Mouse (Mus musculus): ENCODE results near the gene Nucb1.

DNA sequence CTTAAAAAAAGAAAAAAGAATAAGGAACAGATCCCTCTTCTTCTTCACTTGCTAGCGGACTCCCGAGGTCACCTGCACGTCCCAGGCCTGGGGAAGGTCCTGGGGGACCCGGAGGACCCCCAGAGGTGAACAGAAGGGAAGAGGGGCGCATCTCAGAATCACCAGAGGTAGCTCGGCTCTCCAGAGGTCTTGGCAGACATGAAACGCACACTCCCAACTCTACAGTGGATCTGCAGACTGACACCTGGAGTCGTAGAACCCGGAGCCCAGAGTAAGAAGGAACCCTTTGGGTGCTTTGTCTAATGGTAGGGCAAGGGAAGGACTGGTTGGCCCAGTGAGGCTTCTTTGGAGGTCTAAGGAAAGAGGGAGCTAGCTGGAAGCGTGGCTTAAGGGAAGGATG, 27.4 kb upstream of the Nucb1 start:
- TF ChIP-seq POLR2A (IDR thresholded peaks at IDR 0.05; ENCODE audit: low read depth, low read length) (no peak), CTCF (conservative IDR thresholded peaks at IDR 0.05; ENCODE audit: insufficient read depth, insufficient read length, low read depth, low read length) (no peak)

Measured in kidney, adult 2 months (tissue).